10 mouse cellular contexts compared by ENCODE assay signal in the genomic region with DNA sequence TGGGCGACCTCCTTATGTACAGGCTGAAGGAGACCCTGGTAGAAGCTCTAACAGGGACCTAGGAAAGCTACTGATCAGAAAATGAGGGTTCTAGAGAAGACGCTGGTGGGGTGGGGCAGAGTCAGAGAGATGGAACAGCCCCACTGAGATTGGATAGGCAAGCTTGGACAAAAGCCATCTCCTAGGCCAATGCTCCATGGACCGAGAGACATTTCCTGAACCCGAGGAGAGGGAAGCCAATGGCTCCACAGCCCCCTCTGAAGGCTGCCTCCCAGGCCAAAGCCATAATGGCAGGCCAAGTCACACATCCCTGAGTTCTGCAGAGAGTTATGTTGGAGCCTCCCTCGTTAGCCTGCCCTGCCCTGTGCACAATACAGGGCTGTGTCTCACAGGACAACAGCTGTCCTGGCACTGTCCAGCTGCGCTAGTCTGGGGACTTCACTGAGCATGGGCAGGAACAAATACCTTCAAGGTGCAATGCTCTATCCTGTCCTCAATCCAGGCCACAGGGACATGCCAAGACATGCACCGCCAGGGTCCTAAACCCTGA.
"Had no signal": no experiment of that assay in that cellular context is flagged by ENCODE, and none has a peak within 500 bp of the region (broad histone marks: within the 10 kb centered on the region; RNA-seq: fewer than 3 reads in every experiment).

No protein-coding gene starts in this region.

- H3K27ac ChIP-seq: limb, embryonic 15.5 days; liver, embryonic 15.5 days; midbrain, embryonic 12.5 days; neural tube, embryonic 13.5 days; stomach, postnatal 0 days had no signal

- H3K27me3 ChIP-seq: limb, embryonic 15.5 days; liver, embryonic 15.5 days; midbrain, embryonic 12.5 days; neural tube, embryonic 13.5 days had no signal

- H3K4me1 ChIP-seq: liver, embryonic 15.5 days; midbrain, embryonic 12.5 days had no signal

- H3K9ac ChIP-seq: limb, embryonic 15.5 days; liver, embryonic 15.5 days; lung, embryonic 14.5 days; midbrain, embryonic 12.5 days; neural tube, embryonic 13.5 days had no signal

- H3K9me3 ChIP-seq: limb, embryonic 15.5 days; liver, embryonic 15.5 days; midbrain, embryonic 12.5 days; neural tube, embryonic 13.5 days had no signal

- H3K4me3 ChIP-seq: limb, embryonic 15.5 days; liver, embryonic 15.5 days; midbrain, embryonic 12.5 days; neural tube, embryonic 13.5 days had no signal

- DNase-seq: layer of hippocampus, adult 9-11 months; layer of hippocampus, postnatal 36 days; lung, embryonic 14.5 days; lung, postnatal 10 days; right cerebral cortex, postnatal 25 days had no signal

- H3K4me2 ChIP-seq: limb, embryonic 15.5 days; liver, embryonic 15.5 days; lung, embryonic 14.5 days; midbrain, embryonic 12.5 days; neural tube, embryonic 13.5 days had no signal
